Mouse (Mus musculus) left cerebral cortex, adult 9 months (tissue): ENCODE data around the gene Pwwp2b.
A peak's percentile ranks its signal among the peaks of the same experiment; 100 is the strongest.

ENCODE experiments used
- DNase-seq, 2 experiments: peaks; one replicate each; pipeline ENCODE4 v3.0.0; 2022; ENCODE audit warnings: low spot score in 2 of 2

The Pwwp2b gene

DNA sequence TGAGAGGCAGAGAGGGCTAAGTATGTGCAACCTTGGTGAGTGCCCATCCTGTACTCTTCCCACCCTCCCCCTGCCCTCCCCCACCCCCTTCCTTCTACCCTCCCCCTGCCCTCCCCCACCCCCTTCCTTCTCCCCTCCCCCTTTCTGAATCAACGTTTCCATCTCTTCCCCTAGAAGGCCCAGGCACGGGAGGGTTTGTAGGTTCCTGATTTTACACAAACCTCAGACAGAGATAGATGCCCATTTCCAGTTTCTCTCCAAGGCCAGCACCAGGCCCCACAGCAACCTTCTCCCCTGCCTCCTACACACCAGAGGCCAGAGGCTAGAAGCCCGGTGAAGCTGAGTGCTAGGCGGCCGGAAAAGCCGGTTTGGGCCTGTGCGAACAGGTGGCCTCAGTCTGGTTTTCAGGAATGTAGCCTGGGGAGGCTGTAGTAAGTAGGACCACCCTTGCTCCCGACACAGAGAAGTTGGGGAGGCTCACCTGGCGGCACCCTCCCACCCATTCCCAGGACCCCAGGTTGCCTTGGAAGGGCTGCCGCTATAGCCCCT lies 48.3 kb downstream of the Pwwp2b start:
- no peak for DNase-seq

DNA sequence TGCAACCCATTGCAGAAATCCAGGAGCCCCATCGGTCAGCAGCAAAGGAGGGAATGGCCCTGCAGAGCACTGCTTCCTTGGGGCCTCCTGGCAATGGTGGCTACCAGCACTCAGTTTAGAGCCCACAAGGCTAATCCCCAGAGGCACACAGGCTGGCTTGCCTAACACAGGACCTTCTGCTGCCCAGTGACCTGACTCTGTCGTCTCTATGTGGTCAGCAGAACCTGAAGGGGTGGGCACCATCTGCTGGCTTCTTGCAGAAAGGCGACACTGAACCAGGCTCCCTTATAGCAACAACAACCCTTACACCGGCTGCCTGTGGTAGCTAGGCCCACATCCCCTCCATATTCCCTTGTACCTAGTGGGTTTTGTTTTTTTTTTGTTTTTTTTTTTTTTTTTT lies 50.2 kb downstream of the Pwwp2b start:
- DNase-seq: no peak

DNA sequence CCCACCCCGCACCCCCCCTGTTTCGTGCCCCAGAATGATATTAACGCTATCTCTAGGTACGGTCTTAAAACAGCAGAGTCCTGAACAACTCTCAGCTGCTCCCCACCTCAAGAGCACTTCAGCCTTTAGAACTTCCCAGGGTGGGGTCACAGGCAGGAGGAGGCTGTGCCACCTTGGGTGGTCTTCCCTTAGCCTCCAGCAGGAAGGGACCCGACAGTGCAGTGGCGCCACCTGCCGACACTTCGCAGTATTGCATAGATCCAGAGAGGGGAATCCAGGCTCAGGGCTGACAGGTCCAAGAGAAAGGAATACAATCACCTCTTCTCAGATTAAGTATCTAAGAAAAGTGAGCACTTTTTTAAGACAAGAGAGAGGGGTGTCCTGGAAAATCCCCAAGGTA lies 51.1 kb downstream of the Pwwp2b start:
- DNase-seq: peak in 1 of 2 experiments; percentile 84

DNA sequence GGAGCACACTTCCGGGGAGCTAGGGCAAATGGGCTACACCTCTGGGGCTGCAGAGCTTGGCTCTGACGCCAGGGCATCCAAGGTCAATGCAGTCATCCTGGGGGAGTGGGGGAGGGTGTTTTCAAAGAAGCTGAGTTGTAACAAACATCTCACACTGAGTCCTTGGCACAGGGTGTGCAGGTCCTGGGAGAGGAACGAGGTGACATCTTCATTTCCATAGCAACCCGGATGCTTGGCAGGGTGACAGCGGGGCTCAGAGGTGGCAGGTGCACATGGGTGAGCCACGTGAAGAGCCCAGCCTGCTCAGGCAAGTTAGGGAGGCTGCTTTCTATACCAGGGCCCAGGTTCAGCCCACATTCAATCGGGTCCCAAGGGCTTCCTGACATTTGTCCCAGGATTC lies 52.1 kb downstream of the Pwwp2b start:
- DNase-seq: peak; percentile 23 to 58

DNA sequence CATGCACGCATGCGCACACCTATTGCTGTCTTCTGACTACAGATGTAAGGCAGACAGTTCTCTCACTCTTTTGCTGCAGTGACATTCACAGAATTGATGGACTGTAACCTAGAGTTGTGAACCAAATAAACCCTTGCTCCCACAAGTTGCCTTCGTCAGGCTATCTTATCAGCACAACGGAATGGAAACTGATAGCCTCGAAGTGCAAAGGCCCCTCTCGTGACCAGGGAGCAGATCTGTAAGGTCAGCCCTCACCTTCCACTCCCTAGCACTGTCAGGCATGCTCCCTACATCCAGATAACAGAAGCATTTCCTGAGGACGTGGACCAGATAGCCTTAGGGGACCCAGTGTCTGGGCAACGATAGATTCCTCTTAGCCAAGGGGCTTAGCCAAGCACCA lies 53.2 kb downstream of the Pwwp2b start:
- no peak for DNase-seq

DNA sequence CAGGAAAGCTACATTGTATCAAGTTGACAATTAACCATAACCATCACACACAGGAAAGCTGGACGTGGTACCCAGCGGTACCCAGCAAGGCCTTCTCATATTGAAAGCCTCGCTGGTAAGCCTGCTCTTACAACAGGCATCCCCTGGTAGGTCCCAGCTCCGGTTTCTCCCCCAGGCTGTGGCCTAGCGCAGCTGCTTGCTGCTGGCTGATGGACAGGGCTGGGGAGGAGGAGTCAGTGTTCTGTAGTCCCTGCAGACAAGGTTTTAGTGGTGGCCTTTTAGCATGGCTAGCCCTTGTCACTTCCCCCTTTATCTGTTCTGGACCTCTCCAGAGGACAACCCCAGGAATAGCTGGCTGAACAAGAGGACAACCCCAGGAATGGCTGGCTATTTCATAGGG lies 54.0 kb downstream of the Pwwp2b start:
- DNase-seq: no peak

DNA sequence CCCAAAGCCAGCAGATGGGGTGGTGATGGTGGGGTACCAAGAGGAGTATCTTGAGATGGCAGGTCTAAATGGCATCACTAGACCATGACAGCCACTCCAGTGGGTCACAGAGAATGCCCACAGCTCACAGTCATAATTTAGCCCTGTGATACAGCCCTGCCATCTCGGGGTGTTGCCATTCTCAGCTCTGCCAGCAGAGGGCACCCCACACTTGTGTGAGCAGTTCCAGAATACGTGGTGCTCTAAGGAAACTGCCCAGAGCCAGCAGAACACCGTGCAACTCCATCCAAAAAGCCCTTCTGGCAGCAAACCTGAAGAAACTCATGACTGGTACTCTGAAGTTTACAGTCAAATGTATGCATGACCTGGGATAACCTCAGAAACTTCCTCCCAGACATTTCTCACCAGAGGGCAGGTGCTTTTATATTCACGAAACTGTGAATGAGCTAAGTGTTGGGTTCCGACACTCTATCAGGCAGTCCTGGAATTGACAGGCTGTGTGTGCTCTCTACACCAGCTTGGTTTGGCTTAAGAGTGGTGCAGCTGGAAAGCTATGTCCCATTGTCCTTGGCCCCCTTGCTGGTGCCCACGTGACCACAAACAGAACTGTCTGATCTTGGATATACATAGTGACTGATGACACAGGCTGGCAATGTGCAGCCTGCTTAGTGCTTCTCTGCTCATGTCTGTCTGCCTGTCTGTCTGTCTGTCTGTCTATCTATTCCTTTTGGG lies 55.2 kb downstream of the Pwwp2b start:
- peak in 1 of 2 experiments; percentile 94 for DNase-seq

DNA sequence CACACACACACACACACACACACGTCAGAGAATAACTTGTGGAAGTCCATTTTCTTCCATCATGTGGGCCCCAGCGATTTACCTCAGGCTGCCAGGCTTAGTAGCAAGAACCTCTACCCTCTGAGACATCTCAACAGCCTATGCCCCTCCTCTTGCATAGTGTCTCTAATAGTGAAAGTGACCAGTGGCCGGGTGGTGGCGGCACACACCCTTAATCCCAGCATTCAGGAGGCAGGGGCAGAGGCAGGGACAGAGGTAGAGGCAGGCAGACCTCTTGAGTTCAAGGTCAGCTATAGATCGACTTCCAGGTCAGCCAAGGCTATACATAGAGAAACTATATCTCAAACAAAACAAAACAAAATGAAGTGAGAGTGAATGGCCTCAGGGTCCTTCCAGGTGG lies 56.0 kb downstream of the Pwwp2b start:
- DNase-seq: no peak

DNA sequence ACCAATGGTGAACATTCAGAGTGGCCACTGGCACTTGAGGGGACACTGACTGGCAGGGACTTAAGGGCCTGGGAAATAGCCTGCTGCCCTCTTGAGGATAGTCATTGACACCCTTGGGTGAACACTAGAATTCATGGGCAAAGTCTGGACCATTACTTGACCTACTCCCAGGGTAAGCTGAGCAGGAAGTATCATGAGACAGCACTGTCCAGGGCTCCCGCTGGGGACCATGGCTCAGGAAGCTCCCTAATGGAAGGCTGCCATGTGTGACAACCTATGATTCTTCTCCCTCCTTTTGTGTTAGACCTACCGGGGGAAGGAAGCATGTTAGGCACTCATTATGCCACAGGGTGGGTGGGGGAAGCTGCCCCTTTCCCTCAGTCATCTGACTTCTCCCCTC lies 58.8 kb downstream of the Pwwp2b start:
- DNase-seq: no peak

DNA sequence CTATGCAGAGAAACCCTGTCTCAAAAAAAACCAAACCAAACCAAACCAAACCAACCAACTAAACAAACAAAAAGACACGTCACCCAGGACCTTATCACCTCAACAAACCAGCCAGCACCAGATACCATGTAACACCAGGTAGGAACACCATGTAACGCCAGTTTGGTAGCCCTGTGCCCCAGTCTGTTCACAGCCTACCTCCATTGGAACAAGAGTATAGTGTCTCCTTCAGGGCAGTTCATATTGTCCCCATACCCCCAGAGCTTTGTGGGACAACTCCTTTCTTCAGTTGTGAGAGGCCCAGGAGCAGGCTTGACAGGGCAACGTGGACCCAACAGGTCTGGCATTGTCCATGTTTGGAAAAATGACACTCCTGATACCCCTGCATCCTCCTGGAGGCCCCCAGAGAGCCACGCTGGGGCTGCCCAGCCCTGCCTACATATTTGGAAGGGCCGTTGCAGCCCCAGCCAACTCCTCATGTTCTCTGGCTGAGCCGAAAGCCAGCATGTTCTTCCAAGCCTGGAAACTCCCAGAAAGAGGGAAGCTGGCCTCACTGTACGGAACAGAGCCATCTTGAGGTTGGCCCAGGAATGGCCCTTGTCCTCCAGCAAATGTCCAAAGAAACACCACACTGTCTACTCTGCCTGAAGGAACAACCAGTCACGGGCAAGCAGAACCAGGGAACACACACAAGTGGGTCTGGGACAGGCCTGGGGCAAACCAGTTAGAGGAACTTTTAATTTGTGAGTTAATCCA lies 60.0 kb downstream of the Pwwp2b start:
- peak in 1 of 2 experiments; percentile 25 for DNase-seq

DNA sequence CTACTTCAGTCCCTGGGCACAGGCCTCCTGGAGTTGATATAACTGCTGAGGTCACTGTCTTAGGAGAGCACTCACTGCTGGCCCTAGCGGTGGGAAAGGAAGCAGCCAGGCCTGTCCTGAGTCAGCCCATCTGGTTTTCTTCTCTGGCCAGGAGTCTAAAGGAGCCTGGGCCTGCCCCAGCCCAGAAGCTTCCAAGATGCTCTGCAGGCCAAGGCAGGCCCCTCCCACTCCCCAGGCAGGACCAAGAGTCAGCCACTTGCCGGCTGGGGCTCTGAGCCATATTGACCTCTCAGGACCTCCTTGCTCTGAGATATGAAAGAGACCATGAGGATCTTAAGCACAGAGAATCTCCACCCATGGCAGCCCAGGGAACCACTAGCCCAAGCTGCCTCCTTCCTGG lies 60.8 kb downstream of the Pwwp2b start:
- no peak for DNase-seq

DNA sequence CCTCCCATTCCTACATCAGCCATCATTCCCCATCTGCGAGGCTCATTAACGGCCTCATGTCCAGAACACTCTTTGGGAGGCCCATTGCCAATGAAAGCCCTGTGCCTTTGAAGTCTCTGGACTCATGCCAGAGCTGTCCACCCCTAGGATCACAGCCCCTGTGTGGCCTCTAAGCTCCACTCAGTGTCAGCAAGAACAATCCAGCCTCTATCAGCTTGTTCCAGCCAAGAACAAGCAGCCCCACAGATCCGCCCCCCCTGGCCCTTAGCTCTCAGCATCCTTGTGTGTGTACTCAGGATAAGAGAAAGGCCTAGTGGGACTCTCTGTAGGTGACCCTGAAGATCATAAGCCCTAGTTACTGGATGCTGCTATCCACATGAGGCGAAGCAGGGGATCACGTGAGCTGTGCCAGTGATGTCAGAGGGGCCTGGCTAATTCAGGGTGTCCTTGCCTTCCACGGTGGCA lies 62.2 kb downstream of the Pwwp2b start:
- DNase-seq: no peak

DNA sequence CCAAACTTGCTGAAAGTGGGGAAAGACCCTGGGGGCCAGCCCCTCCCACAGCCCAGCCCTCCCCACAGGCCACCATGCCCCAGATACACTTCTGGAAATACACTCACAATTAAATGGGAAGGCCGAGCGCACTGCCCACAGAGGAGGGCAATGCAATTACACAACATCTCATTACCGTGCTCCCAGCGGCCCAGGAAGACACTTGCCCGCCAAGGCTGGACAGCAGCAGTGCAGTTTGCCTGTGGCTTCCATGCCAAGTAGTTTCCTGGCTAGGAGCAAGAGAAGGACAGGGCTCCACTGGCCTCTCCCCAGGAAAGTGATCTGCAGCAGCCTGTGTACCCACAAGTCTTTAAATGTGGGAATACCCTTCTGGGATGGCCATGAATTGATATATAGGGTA lies 64.4 kb downstream of the Pwwp2b start:
- DNase-seq: no peak

DNA sequence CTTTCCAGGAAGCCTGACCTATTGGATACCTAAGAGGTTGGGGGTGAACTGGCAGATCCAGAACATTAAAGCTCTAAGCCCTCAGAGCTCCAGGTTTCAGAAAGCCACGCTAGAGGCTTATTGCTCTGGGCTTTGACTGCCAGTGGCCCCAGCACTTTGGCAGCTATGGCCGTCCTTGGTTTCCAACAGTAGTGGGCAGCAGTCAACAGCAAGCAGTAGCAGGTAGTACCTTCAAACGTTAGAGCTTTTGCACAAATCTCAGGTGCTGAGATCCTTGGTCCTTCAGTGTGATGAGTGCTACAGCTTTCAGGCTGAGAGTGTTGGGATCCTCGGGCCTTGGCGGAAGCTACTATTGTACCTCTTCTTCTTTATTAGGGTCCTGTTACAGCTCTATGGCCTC lies 65.1 kb downstream of the Pwwp2b start:
- DNase-seq: no peak

DNA sequence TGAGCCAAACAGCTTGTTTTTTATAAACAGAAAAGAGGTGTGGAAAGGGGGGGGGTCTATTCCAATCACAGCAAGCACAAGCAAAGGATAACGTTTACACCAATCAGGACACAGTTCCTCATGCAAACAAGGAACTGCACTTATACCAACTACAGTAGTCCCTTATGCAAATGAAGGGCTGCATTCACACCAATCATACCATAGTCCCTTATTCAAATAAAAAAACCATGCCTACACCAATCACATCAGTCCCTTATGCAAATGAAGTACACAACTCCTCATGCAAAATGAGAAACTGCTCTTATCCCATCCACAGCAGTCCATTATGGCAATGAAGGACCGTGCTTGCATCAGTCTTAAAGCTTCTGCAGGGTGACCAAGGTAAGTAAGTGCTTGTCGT lies 66.4 kb downstream of the Pwwp2b start:
- no peak for DNase-seq

DNA sequence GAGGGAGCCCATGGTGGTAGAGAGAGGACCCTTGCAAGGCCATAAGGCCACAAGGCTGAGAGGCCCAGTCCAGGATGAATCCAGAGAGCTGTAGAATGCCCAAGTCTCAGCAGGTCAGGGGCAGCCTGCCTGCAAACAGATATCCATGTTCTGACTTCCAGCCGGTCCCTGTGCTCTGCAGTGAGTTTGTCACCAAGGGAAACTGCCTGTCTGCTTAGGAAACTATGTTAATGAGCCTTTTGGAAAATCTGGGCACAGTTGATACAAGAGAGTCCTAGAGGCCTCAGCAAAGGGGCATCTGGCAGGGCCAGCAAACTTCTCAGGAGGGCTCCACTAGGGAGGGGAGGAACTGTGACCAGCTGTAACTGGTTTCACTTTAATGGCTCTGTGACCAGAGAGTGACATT lies 70.7 kb downstream of the Pwwp2b start:
- DNase-seq: no peak
